Mouse (Mus musculus) heart, adult 11 months (tissue): ENCODE measurements at regions not wholly inside any gene's neighbourhood (a gene's known extent, or its start where the extent isn't known, plus 50 kb on each side); places are given as distances from the start of the nearest gene placed in this dataset.

Experiments used
- DNase-seq: peaks from one replicate; pipeline ENCODE4 v3.0.0; 2022

DNA sequence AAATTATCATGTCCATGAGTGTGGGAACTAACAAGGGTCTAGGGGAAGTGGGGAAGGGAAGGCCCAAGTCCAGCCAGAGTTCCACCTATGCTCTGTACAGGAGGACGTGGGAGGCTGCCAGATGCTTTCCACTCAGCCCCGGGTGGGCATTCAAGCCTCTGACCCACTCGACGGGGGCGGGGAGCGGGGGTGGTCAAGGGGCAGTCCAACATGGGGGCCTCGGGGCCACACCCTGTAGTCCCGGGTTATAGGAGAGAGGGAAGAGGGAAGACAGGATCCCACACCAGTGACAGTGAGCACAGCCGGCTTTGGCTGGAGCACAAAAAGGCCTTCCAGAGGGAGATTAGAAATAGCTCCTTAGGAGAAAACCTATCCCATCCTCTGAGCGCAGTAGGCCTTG, 283.1 kb upstream of the Ddi1 start:
- no peak for DNase-seq

DNA sequence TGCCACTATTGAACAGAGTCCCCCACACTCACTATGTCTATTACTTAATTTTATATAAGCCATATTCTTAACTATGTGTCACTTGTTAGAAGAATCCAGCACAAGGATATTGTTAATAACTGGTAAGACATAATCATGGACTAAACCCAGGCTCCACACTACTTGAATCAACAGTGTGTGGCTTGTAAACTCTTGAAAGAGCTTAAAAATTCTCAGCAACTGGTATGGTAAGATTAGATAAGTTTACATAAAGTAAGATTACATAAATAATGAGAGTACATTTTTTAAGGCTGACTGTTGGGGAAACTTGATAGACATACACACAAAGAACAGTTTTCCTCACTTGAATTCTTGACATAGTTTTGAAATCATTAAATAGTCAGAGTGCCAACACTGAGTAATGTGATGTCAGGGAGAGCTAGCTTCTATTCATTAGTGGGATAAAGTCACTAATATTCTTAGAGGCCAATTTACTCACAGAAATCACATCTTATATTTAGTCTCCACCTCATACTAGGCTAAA, 270.6 kb upstream of the Ddi1 start:
- DNase-seq: no peak

DNA sequence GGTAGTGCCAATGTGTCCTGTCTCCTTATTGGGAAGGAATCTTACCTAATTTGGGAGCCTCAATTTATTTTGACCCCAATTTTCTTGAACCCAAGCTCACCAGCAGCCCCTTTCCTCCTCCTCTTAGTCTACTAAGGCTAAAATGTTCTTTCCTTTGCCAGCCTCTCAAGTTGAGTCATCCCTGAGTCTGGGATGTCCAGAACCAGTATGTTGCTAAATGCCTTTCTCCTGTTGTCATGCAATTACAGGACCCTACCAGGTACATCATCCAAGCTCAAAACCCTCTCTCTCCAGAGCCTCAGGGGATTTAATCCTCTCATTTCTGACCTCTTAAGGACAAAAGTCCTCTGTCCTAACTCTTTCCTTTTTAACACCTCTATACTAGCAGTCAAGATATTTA, 259.2 kb upstream of the Ddi1 start:
- DNase-seq: no peak

DNA sequence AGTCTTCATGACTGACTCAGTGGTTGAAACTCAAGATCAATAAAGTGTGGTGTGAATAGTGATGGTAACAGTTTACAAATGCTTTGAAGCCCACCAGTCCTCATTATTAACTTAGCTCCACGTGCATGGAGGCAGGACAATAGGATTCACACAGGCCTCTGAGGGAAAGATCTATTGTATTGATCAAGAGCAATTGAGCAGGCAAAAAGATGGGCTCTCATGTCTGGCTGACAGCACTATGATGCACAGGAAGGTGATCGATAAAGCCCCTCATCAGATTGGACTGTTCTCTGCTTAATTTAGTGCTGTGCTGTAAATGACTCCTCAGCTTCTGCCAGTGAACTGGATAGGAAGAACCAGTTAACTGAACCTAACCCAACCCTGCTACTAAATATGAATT, 247.5 kb upstream of the Ddi1 start:
- no peak for DNase-seq

DNA sequence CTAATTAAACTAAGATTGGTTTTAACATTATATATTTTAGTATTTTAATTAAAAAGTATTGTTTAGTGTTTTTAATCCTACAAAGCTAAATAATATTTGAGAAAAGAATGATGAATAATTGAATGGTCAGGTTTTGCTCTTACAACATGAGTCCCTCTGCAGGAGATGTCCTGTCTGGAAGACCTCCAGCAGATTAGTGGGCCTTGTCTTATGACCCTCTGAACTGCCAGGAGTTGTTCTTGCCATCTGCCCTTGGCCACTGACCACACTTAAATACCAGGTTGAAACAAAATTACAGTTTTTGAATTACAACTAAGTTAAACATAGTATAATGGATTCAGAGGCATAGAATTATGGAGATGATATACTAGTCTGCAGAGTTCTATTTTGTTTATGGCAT, 228.1 kb upstream of the Ddi1 start:
- DNase-seq: no peak

DNA sequence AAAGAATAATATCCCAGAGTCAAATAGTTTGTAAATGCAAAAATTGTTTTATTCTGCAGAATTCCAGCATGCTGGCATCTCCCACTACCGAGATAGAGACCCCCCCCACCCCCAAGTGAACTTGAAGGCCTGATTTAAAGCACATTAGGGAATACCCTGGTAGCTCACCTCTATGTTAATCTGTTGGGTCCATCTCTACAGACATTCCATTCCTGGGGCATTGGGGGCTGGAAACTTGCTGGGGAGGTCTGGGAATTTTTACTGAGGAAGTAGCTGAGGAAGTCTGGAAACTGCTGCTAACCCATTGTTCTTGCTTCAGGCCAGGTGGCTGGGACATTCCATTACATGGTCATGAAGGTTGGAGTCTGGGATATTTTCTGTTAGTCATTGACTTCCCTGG, 210.8 kb upstream of the Ddi1 start:
- DNase-seq: peak; percentile 93

DNA sequence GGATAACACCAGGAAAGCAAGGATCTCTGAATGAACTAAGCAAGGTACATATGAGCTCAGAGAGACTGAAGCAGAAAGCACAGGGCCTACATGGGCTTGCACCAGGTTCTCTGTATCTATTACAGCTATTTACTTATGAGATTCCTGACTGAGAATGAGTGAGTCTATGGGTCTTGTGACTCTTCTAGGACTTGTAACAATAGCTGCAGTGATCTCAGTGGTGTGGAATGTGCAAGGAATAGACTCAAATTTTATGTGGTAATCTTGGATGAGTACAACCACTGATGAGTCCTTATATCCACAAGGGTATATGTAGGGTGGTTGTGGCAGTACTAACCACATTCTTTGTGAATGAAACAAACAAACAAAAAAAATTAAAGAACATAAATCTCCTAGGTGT, 184.9 kb upstream of the Ddi1 start:
- no peak for DNase-seq

DNA sequence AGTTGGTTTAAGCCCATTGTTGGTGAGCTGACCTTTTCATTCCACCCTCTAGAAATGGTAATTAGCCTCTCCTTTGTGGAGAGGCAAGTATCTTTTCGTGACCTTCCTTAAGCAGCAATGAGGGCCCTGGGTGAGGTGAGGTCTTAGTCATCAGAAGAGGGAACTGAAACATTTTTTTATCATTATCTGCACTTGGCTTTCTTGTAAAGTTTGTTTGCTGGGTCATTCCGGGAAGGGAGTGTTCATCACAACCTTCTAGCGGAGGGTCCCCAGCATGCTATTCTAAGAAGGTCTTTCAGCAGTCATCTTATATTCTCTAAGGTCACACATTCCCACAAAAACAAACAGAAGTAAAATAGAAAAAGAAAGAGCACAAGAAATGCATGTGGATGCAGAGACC, 165.6 kb upstream of the Ddi1 start:
- DNase-seq: no peak

DNA sequence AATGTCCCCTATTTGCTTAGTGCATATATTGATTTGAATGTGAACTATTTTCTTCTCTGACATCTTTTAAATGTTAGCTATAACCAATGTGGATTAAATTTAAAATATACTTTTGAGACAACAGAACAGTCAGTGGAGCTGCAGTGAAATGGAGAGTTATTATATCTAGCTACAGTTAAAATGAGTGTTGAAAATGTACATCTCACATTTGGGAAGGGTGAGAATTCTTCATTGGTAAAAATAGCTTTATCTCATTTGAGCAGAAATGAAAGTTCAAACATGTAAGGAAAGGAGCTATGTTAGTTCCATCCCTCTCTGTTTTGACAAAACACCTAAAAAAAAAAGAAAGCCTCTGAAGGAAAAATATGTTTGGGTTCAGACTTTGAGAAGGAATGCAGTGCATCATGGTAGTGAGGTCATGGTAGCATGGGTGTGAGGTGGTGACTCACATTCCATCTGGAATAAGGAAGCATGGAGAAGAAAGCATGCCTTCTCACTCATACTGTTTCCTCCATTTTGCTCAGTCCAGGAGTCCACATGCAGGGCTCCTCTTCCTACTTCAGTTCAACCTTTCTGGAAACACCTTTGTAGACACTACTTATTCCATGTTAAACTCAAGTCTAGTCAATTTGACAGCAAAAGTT, 164.3 kb upstream of the Ddi1 start:
- DNase-seq: no peak

DNA sequence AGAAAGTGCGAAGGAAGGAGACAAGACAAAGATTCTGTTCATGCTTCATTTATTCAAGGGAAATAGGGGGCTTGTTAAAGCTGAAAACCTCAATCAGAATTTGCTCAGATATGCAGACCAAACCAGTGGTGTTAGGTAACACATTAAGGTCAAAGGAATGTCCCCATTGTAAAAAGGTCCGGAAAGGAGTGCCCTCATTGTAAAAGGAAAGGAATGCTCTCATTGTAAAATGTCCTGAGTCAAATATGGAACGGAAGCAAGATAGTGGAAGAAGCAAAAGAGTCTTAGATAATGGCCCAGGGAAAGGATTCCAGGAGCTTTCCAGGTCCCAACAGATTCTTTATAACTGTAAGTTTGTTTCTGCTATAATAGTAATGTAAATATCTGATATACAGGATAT, 161.2 kb upstream of the Ddi1 start:
- peak; percentile 91 for DNase-seq

DNA sequence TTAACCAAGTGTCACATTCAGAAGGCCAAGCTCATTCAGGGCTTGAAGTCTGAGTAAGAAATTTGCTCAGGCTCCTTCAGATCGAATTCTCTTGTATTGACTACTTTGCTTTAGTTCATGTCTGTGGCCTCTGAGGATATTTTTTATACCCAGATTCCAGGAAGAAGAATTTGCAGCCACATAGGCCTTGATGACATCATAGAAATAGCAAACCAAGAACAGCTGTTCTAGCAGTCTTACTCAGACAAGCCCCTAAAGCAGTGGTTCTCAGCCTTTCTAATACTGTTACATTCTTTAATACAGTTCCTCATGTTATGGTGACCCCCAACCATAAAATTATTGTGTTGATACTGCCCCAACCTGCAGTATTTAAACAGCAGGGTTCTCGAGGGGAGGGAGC, 160.8 kb upstream of the Ddi1 start:
- DNase-seq: no peak
